Mouse (Mus musculus): ENCODE results near the gene Ltbr.

DNA sequence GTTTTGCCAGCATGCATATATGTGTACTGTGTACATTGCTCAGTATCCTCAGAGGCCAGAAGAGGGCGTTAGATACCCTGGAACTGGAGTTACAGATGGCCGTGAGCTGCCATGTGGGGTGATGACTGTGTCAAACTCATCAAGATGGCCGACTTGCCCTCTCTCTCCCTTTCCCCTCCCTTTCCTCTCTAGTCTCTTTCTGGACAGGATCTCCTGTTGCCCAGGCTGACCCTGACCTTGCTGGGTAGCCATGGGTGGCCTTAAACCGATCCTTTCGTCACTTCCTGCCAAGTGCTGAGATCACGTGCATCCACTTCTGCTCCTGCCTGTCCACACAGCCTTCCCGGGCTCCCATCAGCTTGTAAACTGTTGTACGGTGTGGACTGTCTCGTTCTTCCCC, 46.3 kb upstream of the Ltbr start:
- TF ChIP-seq CTCF (IDR thresholded peaks at IDR 0.05; ENCODE audit: control insufficient read depth, insufficient read depth, insufficient replicate concordance, low read depth, low read length) (no peak), POLR2A (IDR thresholded peaks at IDR 0.05; ENCODE audit: control insufficient read depth, low read depth, low read length) (no peak)
